Mouse (Mus musculus): Measurements from ENCODE around the gene Stard7. TPM values are rescaled to one million over a fixed set of nuclear protein-coding genes. Genes with fewer than 3 reads are reported as not detected.

Gene Stard7
- polyA plus RNA-seq (2017; shearing (Covaris generic)) = 100 to 1,000 TPM in 1 of 2 experiments, 10 to 100 TPM in 1; 77.2 to 103 TPM

GRCm38 (mm10) chr2:127269491-127270299, at the start of gene Stard7:
Gene Stard7, plus strand, starts transcription at chr2:127270218.

GRCm38 (mm10) chr2:127247592-127248333, 22.3 kb upstream of the Stard7 start, which contains the start of the genes Ciao1 and Tmem127:
Gene Ciao1, minus strand, starts transcription at chr2:127247816.
Gene Tmem127, plus strand, starts transcription at chr2:127247908.

GRCm38 (mm10) chr2:127335767-127336496, 65.9 kb downstream of the Stard7 start, which contains the start of gene Dusp2:
Gene Dusp2, plus strand, starts transcription at chr2:127336159.

GRCm38 (mm10) chr2:127338416-127338815, 68.4 kb downstream of the Stard7 start, which contains the start of gene Astl:
Gene Astl, plus strand, starts transcription at chr2:127338639.

Other genes with a start within 250 kb of the Stard7 start
- 10 to 100 TPM; 64.9 to 70.1 TPM for gene Blvra, start 199.6 kb upstream of the Stard7 start, polyA plus RNA-seq (2017; shearing (Covaris generic))
- 1 to 10 TPM; 3.2 to 5.9 TPM for gene Ncaph, start 136.3 kb upstream of the Stard7 start, polyA plus RNA-seq (2017; shearing (Covaris generic))
- 1 to 10 TPM; 6.5 to 8.0 TPM for gene Itpripl1, start 126.8 kb upstream of the Stard7 start, polyA plus RNA-seq (2017; shearing (Covaris generic))
- under 1 TPM; 0.55 to 0.87 TPM for gene 1810024B03Rik, start 61.9 kb upstream of the Stard7 start, polyA plus RNA-seq (2017; shearing (Covaris generic))
- 100 to 1,000 TPM in 1 of 2 experiments, 10 to 100 TPM in 1; 80.8 to 109 TPM for gene Snrnp200, start 61.8 kb upstream of the Stard7 start, polyA plus RNA-seq (2017; shearing (Covaris generic))
- 10 to 100 TPM; 81.0 to 88.4 TPM for gene Ciao1, start 22.4 kb upstream of the Stard7 start, polyA plus RNA-seq (2017; shearing (Covaris generic))
- 10 to 100 TPM; 35.5 to 45.5 TPM for gene Tmem127, start 22.3 kb upstream of the Stard7 start, polyA plus RNA-seq (2017; shearing (Covaris generic))
- gene Dusp2, start 65.9 kb downstream of the Stard7 start, polyA plus RNA-seq (2017; shearing (Covaris generic)) = 100 to 1,000 TPM; 344 to 424 TPM
- gene Astl, start 68.4 kb downstream of the Stard7 start, polyA plus RNA-seq (2017; shearing (Covaris generic)) = 1 to 10 TPM in 1 of 2 experiments, under 1 TPM in 1; 0.11 to 1.0 TPM
- gene Adra2b, start 93.0 kb downstream of the Stard7 start, polyA plus RNA-seq (2017; shearing (Covaris generic)) = 1 to 10 TPM in 1 of 2 experiments, under 1 TPM in 1; 0.40 to 1.7 TPM
- gene Gpat2, start 155.0 kb downstream of the Stard7 start, polyA plus RNA-seq (2017; shearing (Covaris generic)) = 1 to 10 TPM in 1 of 2 experiments, under 1 TPM in 1; 0.22 to 1.1 TPM
- 10 to 100 TPM; 24.8 to 25.3 TPM for gene Fahd2a, start 174.3 kb downstream of the Stard7 start, polyA plus RNA-seq (2017; shearing (Covaris generic))